Mouse (Mus musculus) cerebellum, adult 11-12 months (tissue): ENCODE results near the gene Bco1.

ENCODE experiments used
- DNase-seq: peaks from one replicate; pipeline ENCODE4 v3.0.0; 2022

The Bco1 gene

DNA sequence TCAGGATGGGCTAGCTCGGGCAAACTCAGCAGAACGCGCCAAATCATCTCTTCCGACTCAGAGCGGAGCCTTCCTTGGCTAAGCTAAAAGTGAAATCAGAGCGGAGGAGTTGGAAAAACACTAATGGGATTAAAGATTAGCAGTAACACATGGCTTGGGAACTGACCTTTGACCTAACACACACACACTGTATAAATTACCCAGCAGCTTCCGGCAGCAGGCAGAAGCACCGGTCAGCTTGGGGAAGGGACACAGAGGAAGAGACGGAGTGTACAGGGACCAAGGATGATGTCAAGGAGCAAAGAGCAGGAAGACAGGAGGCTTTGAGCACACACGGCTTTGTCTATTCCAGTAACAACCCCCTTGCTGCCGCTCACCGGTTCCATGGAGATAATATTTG is at the start of gene Bco1:
Gene Bco1, plus strand, starts transcription at position 208 of the 400 bp plus-strand sequence.
- DNase-seq = no peak

GRCm38 (mm10) chr8:117049444-117049843 is 46.2 kb upstream of the Bco1 start:
- DNase-seq = no peak

- no peak for DNase-seq
These were observed 44.9 kb upstream of the Bco1 start for GRCm38 (mm10) chr8:117050763-117051162.

- DNase-seq = no peak
These were observed 44.3 kb upstream of the Bco1 start for GRCm38 (mm10) chr8:117051316-117051715.

DNA sequence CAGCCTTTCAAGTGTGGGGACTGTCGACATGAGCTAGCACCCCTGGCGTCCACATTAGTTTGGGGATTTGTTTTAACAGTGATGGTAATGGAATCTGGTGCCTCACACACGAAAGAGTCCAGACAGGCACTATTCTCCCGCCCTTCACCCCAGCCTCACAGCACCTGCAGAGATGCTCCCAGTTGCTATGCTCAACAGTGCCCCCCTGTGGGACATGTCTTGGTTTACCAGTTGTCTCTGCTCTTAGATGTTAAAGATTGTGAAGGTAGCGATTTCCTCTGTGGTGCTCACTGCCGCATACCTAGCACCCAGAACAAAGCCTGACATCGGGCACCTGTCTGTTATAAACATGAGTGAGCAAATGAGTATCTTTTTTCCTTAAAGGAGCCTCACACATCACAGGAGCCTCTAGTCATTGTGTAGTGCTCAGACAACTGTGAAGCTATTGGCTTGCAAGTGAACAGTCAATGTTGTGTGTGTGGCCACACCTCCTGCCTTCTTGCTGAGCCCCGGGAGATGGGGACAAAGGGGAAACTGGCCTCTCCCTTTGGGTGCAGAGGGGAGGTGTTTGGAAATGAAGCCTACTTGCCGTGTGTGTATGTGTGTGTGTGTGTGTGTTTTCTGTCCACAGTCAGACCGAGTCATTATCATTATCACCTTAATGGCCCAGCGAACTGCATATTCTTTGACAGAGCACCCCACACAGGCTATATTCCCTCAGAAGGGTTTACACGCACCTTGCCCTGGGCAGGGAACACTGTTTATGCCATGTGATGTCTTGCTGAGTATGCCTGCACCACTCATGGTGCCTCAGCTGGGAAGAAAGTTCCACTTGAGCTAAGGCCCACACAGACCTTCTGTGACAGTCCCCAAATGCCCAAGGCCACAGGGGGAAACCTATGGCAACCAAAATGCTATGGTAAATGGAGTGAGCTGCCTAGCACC is 42.2 kb upstream of the Bco1 start:
- DNase-seq = no peak

DNA sequence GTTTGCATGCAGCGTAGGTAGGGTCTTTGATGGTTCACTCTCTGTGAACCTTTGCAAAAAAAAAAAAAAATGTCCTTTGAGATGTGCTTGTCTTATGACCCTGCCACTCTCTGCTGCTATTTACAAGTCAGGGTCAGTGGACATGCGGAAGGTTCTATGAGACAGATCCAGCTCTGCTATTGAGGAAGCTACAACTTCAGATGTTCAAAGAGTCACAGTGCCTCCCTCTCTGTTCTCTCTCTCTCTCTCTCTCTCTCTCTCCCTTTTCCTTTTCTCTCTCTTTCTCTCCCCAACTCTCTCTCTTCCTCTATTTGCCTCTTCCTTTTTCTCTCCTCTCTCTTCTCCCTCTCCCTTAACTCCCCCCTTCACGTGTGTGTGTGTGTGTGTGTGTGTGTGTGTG is 41.5 kb upstream of the Bco1 start:
- DNase-seq = no peak

- DNase-seq = no peak
These were observed 40.6 kb upstream of the Bco1 start for GRCm38 (mm10) chr8:117055097-117055496.

GRCm38 (mm10) chr8:117059021-117059420 is 36.6 kb upstream of the Bco1 start:
- DNase-seq = no peak

- DNase-seq = no peak
These were observed 35.3 kb upstream of the Bco1 start for GRCm38 (mm10) chr8:117060306-117060705.

DNA sequence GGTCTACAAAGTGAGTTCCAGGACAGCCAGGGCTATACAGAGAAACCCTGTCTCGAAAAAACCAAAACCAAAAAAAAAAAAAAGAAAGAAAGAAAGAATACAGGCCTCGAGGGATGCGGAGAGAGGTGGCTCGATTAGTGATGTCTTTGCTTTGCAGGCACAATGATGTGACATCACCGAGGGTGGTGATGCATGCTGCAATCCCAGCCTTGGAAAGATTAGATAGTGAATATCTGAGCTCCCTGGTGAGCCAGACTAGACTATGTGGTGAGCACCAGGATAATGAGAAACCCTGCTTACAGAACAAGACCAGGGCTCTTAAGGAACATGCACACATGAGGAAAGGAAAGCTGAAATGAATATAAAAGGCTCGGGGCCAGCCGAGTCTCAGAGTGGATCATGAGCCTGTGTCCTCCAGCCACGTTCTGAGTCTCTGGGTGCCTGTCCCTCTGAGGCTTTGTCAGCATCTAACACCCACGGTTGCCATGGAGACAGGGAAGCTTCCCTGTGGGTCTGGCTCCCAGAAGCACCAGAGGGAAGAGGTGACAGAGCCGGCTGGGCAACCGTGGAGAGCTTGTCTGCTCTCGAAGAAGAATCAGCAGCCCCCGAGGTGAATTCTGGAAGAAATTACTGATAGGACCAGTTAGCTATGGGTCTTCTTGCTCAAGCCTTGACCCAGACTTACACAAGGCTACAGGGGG is 34.3 kb upstream of the Bco1 start:
- DNase-seq = no peak

DNA sequence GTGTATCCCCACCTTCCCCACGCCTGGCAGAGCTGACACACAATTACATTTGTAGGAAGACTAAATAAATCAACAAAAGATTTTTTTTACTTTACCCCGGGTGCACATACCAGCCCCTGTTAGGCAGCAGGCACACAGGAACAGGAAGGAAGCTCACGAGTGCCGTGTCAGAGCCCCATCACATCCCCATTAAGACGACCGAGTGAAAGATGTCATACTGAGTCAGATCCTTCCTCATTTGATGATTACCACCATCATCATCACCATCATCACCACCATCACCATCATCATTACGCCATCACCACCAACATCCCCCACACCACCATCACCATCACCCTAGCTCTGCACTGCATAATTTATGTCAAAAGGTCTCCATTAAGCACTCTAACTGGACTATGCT is 28.7 kb upstream of the Bco1 start:
- DNase-seq = no peak

DNA sequence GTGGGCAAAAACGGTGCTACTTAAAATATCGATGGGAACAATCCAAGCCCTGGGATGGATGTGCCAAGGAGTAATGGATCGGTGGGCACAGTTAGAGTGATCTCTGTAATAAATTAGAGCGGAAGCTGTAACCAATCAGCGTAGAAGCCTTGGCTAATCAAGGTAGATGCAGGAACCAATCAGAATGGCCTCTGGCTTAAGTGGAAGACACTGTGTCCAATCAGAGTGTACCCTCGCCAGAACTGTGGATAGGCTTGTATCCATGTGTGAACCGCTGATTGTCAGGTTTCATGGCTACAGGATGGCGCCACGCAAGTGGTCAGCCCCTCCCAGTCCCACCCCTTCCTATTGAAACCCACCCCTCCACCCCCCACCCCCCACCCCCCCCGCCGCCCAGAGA is 28.3 kb upstream of the Bco1 start:
- no peak for DNase-seq

GRCm38 (mm10) chr8:117068294-117068693 is 27.4 kb upstream of the Bco1 start:
- no peak for DNase-seq

GRCm38 (mm10) chr8:117069708-117070107 is 25.9 kb upstream of the Bco1 start:
- no peak for DNase-seq

DNA sequence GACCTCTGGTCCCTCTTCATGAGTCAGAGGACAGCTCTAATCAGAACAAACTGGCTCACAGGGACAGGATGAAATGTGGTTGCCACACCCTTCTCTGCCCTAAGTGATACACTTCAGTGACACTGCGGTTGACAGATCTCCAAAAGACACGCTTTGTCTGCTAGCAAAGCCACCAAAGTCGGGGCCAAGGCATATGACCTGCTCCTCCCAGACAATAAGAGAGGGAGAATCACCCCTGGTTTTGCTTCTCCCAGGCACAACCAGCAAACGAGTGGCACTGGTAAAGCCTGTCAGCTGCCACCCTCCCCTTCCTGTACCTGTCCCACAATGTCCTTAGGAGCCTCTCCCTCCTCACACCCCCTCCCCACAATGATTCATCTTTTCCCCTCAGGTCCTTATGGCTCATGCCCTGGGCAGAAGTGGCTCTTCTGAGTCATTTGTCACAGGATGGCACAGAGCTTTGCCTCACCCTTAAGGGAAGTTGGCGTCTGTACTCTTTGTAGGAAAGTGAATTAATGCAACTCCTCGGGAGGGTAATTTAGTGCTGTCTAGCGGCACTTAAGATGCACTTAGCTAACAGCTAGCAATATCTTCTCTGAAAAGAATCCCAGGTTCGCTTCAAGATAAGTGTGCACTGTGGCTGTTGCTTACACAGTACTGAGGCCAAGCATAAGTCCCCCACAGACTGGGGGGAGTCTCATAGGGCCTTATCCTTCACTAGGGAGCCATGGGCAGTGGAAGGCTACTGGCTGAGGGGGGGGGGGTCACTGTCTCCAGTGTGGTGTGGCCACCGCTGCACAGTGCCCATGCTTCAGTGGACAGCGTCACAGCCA is 21.1 kb upstream of the Bco1 start:
- DNase-seq = no peak

DNA sequence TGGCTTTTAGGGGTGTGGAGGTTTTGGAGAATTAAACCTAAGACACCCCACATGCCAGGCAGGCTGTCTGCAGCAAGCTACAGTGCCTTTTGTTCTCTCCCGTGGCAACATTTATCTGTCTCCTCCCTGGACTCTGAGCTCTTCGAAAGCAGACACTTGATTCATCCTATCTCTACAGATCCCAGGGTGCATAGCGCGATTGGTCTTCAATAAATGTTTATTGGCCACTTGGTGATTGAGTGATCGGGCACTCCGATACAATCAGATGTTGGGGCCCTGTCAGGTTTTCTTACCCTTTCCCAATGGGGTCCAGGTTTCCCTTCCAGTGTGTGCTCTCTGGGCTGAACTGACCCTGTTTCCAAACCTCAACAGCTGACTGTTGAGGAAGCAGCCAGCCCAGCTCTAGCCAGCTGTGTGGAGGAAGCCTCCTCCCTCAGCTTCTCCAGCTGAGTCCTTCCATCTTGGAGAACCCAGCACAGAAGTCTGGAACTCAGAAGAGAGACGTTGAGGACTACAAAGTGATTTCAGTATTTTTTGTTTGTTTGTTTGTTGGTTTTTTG is 17.2 kb upstream of the Bco1 start:
- DNase-seq = no peak

DNA sequence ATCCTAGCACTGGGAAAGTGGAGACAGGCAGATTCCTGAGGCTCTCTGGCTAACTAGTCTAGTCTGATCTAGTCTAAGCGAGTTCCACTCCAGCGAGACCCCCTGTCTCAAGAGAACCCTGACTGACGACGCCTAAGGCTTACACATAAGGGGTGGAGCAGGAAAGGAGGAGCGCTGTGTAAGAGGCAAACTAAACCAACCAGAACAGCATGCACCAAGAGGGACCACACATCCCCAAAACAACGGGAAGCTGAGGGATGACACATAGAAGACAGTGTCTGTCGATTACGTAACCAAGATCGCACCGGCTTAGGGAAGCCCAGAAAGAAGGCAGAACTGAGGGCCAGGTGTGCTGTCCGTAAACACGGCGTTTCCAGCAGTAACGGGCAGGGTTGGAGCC is 16.0 kb upstream of the Bco1 start:
- DNase-seq = no peak

DNA sequence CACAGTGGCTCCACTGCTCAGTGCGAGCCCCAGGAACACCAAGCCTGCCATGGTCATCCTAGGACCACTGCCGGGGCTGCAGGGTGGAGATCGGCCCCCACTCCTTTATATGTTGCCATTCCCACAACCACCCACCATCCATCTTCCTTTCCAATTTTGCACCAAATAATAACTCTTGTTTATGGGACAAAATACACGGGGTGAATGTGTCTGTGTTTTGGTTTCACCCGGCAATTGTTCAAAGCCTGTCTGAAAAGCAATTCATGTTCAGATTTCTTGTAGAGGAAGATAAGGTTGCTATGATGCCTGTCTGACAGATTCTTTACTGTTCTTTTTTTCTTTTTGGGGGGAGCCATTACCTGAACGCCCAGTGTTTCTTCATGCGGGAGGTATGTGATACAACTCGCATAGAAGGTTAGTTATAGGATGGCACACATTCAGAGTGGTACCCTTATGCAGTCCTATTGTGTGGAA is 13.2 kb upstream of the Bco1 start, which contains the start of gene Pkd1l2:
Gene Pkd1l2, minus strand, starts transcription at position 51 of the 474 bp plus-strand sequence.
- DNase-seq = no peak

DNA sequence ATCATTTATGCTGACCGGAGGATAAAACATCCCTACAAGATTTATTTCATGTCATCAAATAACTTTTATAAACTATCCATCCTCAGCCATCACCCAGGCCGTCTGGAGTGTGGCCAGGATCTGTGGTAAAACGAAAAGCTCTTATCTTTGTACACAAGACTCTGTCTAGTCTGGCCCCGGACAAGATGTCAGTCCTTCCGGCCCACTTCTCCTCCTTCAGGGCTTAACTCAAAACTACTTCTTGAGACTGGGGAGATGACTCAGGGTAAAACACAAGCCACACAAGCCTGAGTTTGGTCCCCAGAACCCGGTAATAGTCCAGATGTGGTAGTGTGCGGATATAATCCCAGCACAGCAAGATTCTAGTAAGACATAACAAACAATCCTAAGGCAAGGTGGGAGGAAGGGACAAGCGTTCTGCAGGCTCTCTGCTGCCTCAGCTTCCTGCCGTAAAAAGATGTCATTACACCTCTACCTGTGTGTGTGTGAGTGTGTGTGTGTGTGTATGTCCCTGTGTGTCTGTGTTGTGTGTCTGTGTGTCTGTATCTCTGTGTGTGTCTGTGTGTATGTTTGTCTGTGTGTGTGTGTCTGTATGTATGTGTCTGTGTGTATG is 12.6 kb upstream of the Bco1 start:
- DNase-seq = no peak

- DNase-seq = no peak
These were observed 10.1 kb upstream of the Bco1 start for GRCm38 (mm10) chr8:117085521-117085920.

DNA sequence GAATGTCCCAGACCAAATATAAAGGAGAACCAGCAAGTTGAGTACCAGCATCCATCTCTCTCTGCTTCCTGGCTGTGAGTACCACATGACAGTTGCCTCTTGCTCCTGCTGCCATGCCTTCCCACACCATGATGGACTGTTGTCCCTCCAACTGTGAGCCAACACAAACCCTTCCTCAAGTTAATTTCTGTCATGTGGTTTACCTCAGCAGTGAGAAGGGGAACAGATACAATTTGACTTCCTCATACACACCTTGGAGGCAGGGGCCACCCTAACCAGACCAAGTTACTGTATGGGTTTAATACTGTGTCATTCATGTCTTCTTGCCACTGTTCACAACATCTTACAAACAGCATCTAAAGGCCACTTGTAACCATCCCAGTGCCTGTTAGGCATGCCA is 8.6 kb upstream of the Bco1 start:
- no peak for DNase-seq

DNA sequence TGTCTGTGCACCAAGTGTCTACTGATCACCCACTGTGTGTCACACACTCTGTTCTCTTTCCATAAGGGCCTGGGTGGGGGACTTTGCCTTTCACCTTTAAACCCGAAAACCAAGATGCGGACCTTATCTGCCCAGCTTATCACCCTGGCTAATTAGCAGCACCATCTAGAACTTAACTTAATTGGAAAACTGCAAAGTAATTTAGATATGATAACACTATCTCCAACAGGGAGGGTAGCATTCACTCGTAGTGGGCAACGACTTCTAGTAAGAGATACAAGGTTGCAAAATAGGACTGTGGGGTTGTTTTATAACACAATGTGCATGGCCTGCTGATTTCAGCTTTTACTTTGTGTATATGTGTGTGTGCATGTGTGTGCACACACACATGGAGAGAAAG is 5.9 kb upstream of the Bco1 start:
- DNase-seq = no peak
